ENCODE assay signal across 25 mouse cellular contexts in the genomic region with DNA sequence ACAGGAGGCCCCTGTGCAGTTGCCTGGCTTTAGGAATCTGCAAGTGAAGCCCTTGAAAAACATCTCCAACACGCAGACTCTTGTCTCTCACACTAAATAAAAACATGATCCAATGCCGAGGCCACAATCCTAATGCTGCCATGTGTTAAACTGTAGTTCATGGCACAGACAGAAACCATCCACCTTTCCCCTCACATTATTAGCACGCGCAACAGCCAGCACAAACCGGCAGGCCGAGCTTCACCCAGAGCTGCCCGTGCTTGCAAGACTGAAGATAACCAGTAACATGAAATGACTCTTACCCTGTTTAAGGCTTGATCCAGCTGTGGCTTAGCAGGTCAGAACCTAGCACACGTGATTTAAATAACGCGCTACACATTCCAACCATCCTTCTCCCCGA.
DNase-seq lines count a peak whose midpoint lies in the region; ATAC-seq and TF ChIP-seq lines count a peak whose summit lies in the region.
"Had no signal": no experiment of that assay in that cellular context is flagged by ENCODE, and none has a peak within 500 bp of the region (broad histone marks: within the 10 kb centered on the region; RNA-seq: fewer than 3 reads in every experiment).

No protein-coding gene starts in this region.

- no peaks in the 10 kb centered on the region for H3K27me3 ChIP-seq in heart, embryonic 14.5 days (ENCODE audit: control insufficient read depth, insufficient read depth, low read length)
- H3K27me3 ChIP-seq in limb, embryonic 14.5 days (ENCODE audit: control insufficient read depth, insufficient read depth, low read length): no peaks in the 10 kb centered on the region
- H3K27me3 ChIP-seq: neural tube, embryonic 13.5 days; Patski had no signal

- H3K27ac ChIP-seq in heart, embryonic 14.5 days (replicated peaks in 1 of 2; ENCODE audit: control insufficient read depth in 1 of 2, insufficient read depth in 1 of 2, low read depth in 2 of 2, low read length in 2 of 2): no peak overlapping the region; a peak in 1 of 4 replicates
- H3K27ac ChIP-seq in limb, embryonic 14.5 days (replicated peaks; ENCODE audit: low read depth, low read length): 0 out of 2 replicates have a peak overlapping the region, but pooled peaks have one; percentile 1
- H3K27ac ChIP-seq: kidney, postnatal 0 days; layer of hippocampus, adult 2 months; liver, embryonic 14.5 days; macrophage; neural tube, embryonic 13.5 days had no signal

- no peaks in the 10 kb centered on the region for H3K36me3 ChIP-seq in heart, embryonic 14.5 days (ENCODE audit: control insufficient read depth, insufficient read depth, low read length)
- H3K36me3 ChIP-seq in limb, embryonic 14.5 days (ENCODE audit: control insufficient read depth, insufficient read depth, low read length): no peaks in the 10 kb centered on the region
- H3K36me3 ChIP-seq: neural tube, embryonic 13.5 days had no signal

- 41% methylated on average over 11 of the region's 11 CpGs for WGBS in heart, embryonic 14.5 days
- 65% methylated on average over 11 of the region's 11 CpGs for WGBS in limb, embryonic 14.5 days

- TF ChIP-seq POLR2A in limb, embryonic 14.5 days (IDR thresholded peaks at IDR 0.05; ENCODE audit: borderline replicate concordance, extremely low read depth, insufficient read depth, insufficient read length): no peak

- no peaks in the 10 kb centered on the region for H3K9me3 ChIP-seq in heart, embryonic 14.5 days (ENCODE audit: control insufficient read depth, low read length)
- H3K9me3 ChIP-seq in limb, embryonic 14.5 days (ENCODE audit: control insufficient read depth, low read length): no peaks in the 10 kb centered on the region
- H3K9me3 ChIP-seq: neural tube, embryonic 13.5 days had no signal

- peaks cover 11 to 26% of the 10 kb centered on the region in 2 experiments for H3K4me1 ChIP-seq in heart, embryonic 14.5 days (ENCODE audit: control insufficient read depth in 2 of 2, insufficient read depth in 2 of 2, low read length in 2 of 2)
- H3K4me1 ChIP-seq in limb, embryonic 14.5 days (ENCODE audit: control insufficient read depth, insufficient read depth, low read length): peaks cover 36% of the 10 kb centered on the region

- peak overlapping the region; percentile 14; the same call in 1 of the 2 replicates for H3K4me2 ChIP-seq in heart, embryonic 14.5 days (ENCODE audit: low read length)
- H3K4me2 ChIP-seq in limb, embryonic 14.5 days (replicated peaks; ENCODE audit: low read depth, low read length, severe bottlenecking): no peak overlapping the region
- H3K4me2 ChIP-seq: neural tube, embryonic 13.5 days had no signal

- ATAC-seq in heart, embryonic 14.5 days (ENCODE audit: insufficient number of reproducible peaks, insufficient read depth, low FRiP score, low read depth): no peak
- no peak for ATAC-seq in limb, embryonic 14.5 days (ENCODE audit: low FRiP score, low read depth)
- ATAC-seq: forebrain, embryonic 14.5 days; midbrain, embryonic 16.5 days; Patski had no signal

- intact Hi-C loops in heart, postnatal 25 days (cut with DNase I): no loop called here
- intact Hi-C loops in heart, postnatal 14 days (cut with DNase I): no loop called here

- 0 out of 2 replicates have a peak overlapping the region, but pooled peaks have one; percentile 18 for H3K9ac ChIP-seq in heart, embryonic 14.5 days (ENCODE audit: low read length)
- H3K9ac ChIP-seq in limb, embryonic 14.5 days (ENCODE audit: low read depth, low read length, severe bottlenecking): no peak overlapping the region
- H3K9ac ChIP-seq: liver, embryonic 14.5 days; neural tube, embryonic 13.5 days had no signal

- DNase-seq in heart, adult 11 months: peak; percentile 79
- no peak for DNase-seq in heart, postnatal 25 days (ENCODE audit: low spot score)
- no peak for DNase-seq in heart, postnatal 14 days
- DNase-seq in testis, postnatal 10 days (ENCODE audit: low spot score): peak; percentile 29
- DNase-seq in testis, postnatal 14 days (ENCODE audit: low spot score): no peak
- DNase-seq in limb, embryonic 14.5 days (ENCODE audit: low spot score): no peak
- no peak for DNase-seq in thymus, postnatal 14 days
- DNase-seq: adrenal gland, postnatal 36 days; cerebellum, adult 9-10 months; gastrocnemius, postnatal 10 days; kidney, adult 11 months; retina, postnatal 1 day; right cerebral cortex, postnatal 25 days; spleen, adult 18-20 months; thymus, postnatal 36 days had no signal

- no peak overlapping the region for H3K4me3 ChIP-seq in heart, embryonic 14.5 days (ENCODE audit: control insufficient read depth in 1 of 2, insufficient read depth in 1 of 2, low read depth in 1 of 2, low read length in 2 of 2)
- H3K4me3 ChIP-seq in limb, embryonic 14.5 days (replicated peaks; ENCODE audit: low read length): no peak overlapping the region
- H3K4me3 ChIP-seq: layer of hippocampus, adult 2 months; myocyte; neural tube, embryonic 13.5 days had no signal

Comparison
In these comparisons a context has a peak if more than half of its experiments do, and no peak if none do; other contexts are left out.
1. DNase-seq: peak in heart, adult 11 months (single experiment) and testis, postnatal 10 days (single experiment); none in heart, postnatal 25 days (single experiment), heart, postnatal 14 days (0 of 2), testis, postnatal 14 days (single experiment), limb, embryonic 14.5 days (single experiment) and thymus, postnatal 14 days (single experiment).